Mouse (Mus musculus) MEL-GATA-1-ER (cell line): ENCODE measurements around the gene Slc25a31.
A peak's percentile ranks its signal among the peaks of the same experiment; 100 is the strongest.

ENCODE experiments used
- DNase-seq: peaks from one replicate; pipeline ENCODE4 v3.0.0-alpha.2; 2012; ENCODE audit warnings: low read depth; ENCODE audit errors: extremely low read depth

The Slc25a31 gene

DNA sequence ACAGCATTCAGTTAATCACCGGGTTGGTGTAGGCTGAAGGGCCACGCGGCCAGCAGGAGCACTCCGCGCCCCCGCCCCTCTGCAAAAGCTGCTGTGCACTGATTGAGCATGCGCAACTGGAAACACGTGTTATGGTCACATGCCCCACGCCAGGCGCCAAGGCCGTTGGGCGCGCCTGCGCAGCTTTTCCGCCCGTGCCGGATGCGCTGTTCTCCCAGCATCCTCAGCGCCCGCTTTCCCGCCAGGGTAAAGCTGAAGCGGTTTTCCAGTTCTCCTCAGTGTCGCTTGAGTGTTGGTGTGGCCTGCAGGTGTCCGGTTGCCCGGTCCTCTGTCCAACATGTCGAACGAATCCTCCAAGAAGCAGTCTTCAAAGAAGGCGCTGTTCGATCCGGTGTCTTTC, at the start of gene Slc25a31:
TSS of gene Slc25a31 (plus strand) at position 201 of the 400 bp plus-strand sequence.
- DNase-seq = no peak

DNA sequence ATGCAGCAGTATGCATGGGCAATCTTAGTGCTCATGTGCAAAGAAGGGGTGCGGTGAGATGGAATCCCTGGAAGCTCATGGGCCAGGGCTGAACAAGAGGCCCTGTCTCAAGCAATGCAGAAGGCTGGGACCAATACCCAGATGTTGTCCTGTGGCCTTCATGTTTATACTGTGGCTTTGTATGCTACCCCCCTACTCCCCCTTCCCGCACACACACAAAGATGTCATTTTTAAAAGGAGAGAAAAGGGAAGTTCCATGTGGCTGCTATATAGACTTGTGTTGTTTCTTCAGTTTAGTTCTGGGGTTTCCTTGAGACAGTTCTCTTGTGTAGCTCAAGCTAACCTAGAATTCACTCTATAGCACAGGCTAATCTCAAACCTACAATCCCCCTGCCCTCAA, 48.4 kb upstream of the Slc25a31 start:
- DNase-seq = no peak

GRCm38 (mm10) chr3:40666109-40666508, 42.5 kb upstream of the Slc25a31 start:
- DNase-seq = no peak

- no peak for DNase-seq
These were observed 41.6 kb upstream of the Slc25a31 start for GRCm38 (mm10) chr3:40666861-40667719.

- DNase-seq = peak; percentile 43
These were observed 39.8 kb upstream of the Slc25a31 start for GRCm38 (mm10) chr3:40668889-40669288.

DNA sequence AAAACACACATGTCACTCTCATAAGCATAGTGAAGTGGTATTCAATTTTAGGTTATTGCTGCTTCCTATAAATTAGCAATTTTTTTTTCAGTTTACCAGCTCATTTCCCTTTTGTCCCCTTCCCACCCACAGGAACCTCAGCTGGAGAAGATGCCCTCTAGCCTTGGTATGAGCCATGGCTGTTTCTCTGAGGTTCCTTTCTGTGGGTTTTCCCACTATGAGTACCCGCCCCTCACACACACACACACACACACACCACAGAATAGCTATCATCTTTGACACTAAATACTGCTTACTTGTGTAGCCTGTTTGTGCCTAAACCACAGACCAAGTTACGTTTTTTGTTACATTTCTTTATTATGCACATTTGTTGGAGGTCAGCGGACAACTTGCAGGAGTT, 39.3 kb upstream of the Slc25a31 start:
- DNase-seq = no peak

DNA sequence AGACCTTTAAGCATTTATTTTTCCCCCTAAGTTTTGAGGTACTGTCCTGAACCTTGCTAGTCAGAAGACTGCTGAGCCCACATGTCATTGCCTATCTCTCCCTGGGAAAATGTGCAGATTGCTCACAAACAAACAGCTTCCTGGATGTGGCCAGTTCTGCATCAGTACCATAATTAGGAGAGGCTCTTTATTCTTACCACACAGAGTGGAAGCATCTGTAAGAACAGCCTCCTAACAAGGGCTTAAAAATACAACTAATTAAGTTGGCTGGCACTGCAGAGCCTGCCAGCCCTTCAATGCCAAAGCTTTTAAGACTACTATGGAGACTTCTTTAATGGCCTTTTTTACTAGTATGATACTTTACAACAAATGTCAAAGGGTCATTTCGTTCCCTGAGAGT, 35.1 kb upstream of the Slc25a31 start:
- DNase-seq = no peak

- no peak for DNase-seq
These were observed 33.7 kb upstream of the Slc25a31 start for GRCm38 (mm10) chr3:40674873-40675405.

DNA sequence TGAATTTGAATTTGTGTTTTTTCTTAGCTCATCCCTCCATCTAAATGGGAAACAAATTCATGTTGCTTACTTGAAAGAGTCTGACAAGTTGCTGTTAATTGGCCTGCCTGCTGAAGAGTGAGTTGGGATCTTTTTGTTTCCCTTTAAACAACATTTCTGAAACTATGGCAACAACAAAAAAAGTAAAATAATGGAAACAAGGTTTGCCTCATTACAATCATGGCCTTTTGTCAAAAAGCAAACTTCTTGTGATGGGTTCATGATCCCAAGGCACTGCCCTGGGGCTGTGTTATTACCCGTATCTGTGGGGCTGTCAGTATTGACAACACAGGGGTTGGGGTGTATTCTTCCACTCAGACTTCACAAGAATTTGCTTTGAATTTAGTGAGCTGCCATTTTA, 29.8 kb upstream of the Slc25a31 start:
- DNase-seq = no peak

- no peak for DNase-seq
These were observed 26.3 kb upstream of the Slc25a31 start for GRCm38 (mm10) chr3:40682404-40682803.

- no peak for DNase-seq
These were observed 25.5 kb upstream of the Slc25a31 start for GRCm38 (mm10) chr3:40683171-40683570.

DNA sequence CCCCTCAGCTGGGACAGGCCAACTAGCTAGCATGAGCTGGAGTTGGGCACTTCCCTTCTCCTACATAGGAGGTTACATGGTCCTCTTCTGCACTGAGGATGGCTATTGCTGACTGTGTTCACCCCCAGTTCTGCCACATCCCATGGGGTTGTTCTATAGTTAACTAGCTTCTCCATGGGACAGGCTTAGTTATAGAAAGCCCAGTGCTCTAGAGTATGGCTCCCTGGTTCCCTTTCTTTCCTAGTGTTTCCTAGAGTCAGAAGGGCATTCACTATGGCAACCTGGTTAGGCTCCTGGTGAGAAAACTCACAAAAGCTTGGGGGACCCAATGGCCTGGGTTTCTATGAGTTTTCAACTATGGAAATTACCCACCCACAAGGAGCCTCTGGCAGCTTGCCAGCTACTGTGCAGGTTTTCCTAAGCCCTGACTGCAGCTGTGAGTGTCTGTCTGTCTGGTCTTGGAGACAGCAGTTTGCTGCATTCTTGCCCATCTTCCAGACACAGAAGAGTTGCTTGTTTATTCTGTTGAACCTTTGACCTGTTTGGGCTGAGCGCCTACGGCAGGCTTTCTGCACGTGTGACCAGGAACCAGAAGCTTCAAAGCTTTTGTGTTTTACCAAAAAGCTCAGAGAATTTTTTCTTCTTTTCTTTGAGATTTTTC, 22.7 kb upstream of the Slc25a31 start:
- DNase-seq = no peak

DNA sequence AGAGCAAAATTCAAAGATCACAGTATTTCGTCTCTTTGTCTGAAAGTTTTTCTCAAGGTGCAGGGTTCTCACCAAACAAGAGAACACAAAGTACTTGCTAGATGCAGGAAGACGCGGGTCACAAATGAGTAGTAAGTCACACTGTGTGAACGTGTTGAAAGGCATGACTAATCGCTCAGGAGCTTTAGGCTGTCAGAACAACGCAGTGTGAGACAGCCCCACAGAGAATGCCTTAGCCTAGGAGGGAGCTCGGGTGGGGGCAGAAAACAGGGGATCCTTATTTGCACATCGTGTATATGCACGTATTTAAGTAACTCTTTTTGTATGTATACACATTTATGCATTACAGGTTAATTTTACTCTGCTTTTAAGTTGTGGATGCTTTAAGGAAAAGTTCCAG, 21.8 kb upstream of the Slc25a31 start:
- no peak for DNase-seq

DNA sequence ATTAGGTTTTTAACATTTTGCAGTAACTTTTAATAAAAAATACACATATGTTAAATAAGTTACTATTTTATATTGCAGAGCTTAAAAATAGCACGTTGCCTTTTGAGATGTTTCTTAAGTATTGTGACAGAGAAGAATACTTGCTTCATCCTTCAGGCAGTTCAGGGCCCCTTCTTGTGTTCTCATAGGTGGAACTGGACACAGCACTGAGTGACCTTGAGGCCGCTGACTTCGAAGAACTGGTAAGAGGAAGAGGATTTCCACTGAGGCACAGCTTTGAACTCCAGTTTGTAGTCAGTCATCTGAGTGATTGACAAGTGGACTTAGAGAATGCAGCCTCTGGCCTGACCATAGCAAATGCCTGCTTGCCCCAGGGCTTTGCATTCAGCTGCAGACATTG, 21.1 kb upstream of the Slc25a31 start:
- no peak for DNase-seq

GRCm38 (mm10) chr3:40691566-40691965, 17.1 kb upstream of the Slc25a31 start:
- DNase-seq = no peak

GRCm38 (mm10) chr3:40693435-40693834, 15.2 kb upstream of the Slc25a31 start:
- DNase-seq = no peak

DNA sequence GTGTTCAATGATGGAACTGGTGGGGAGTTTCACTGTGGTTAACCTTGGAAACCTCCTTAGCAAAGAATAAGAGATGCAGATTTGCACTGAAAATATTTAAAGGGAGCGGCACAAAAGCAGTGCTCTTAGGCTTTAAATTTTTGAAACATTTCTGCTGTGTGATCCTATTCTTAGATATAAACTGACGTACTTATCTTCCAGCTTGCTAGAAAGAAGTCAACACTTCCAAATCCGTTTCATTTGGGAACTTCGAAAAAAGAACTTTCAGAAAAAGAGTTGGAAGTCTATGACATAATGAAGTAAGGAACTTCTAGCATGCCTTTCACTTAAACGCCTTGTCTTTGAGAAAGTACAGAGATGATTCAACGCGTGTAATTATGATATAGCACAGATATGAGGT, 14.7 kb upstream of the Slc25a31 start:
- no peak for DNase-seq

DNA sequence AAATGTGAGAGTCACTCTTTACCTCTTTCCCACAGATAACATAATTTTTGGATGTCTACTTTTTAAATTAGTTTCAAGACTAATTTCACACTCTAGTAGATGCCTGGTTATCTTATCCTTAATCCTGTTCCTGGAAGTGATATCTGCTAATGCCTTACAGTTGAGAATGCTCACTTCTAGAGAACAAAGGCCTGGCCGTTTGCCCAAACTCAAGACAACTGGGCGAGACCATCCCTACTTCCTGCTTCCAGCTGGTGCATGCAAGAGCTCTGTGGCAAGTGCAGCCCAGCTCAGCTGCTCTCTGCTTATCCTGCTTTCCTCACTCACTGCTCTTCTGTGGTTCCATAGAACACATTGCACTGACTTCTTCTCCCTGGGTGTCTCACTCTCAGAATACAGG, 14.2 kb upstream of the Slc25a31 start:
- DNase-seq = peak; percentile 89

- no peak for DNase-seq
These were observed 13.5 kb upstream of the Slc25a31 start for GRCm38 (mm10) chr3:40695162-40695561.

- no peak for DNase-seq
These were observed 9.8 kb upstream of the Slc25a31 start for GRCm38 (mm10) chr3:40698834-40699233.

DNA sequence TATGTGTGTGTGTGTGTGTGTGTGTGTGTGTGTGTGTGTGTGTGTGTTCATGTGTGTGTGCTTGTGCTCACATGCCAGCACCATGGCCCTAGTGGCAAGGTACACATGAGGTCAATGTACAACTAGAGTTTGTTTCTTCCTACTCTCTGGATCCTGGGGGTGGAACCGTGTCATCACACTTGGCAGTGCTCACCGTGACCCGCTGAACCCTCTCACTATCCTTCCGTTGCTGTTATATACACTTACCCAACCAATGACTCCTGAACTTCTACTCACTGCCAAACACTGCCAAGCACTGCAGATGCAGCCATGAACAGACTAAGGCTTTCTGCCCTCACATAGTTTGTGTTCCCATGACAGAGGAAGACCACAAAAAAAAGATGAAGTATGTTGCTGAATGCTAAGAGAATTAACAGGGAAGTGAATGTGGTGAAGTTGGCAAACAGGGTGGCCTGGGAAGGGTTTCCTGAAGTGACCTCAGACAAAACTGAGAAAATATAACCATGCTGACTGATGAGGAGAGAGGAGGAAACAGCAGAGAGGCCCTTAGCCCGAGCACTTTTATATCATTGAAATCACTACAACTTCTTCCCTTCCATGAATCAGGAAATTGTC, 3.7 kb upstream of the Slc25a31 start:
- DNase-seq = no peak

DNA sequence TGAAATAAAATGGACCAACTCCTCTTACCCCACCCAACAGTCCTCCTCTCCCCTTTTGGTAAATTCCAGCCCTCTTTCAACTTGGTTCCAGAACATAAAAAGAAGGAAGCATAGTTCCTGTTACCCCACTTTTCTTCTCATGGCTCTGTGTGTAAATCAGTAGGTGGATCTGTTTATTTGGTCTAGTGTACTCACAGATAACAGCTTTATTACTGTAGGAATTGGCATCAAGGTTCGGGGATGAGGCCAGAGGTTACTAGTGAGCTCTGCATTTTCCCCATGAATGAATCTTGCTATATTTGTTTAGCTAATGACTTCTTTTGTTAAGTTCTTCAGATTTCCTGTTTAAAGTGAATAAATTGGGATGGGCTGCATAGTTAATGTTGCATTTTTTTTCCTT, 7.4 kb downstream of the Slc25a31 start:
- DNase-seq = no peak
